Mouse (Mus musculus): ENCODE data around the gene Pms2.

Gene Pms2

DNA sequence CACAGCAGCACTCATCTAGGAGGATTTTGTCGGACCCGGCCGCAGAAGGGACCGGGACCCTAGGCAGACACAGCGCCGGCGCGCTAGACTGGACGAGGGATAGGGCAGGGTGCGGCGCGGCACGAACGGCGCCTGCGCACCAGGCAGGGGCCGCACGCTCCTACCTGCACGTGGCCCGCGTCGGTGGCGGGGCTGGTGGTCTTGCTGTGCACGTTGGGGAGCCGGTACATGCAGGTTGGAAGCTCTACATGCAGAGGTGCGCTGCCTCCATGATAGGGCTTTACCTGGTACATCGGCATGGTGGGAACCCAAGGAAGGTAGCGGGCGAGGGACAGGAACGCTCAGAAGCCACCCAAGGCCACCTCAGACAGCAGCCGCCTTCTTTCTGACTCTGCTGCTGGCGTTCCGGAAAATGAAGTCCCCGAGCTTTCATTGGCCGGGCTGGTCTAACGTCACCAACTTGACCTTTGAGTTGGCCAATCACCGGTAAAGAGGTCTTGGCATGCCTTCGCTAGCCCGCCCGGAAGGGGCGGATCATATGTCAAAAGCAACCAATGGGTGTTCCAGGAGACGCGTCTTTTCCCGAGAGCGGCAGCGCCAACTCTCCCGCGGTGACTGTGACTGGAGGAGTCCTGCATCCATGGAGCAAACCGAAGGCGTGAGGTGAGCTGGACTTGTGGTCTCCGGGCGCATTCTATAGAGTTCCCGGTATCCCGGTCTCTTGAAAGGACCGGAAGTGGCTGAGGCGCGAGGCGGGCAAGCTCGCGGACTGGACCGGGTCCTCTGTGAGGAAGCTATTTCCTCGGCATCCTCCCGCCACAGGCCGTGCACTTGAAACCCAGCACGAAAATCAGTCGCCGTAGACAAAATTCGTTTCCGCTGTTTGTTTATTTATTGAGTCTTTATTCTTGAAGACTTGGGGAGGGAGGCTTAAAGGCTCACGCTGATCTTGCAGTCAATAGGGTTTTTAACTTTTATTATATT lies at the start of gene Pms2, which contains the start of gene Aimp2:
Pms2 (plus strand) TSS at position 548 of the 984 bp plus-strand sequence.
Aimp2 (minus strand) TSS at position 431 of the 984 bp plus-strand sequence.
- DNase-seq (ENCODE audit: low spot score in 2 of 2), result peak; percentile 96 to 97

GRCm38 (mm10) chr5:143871547-143872169 lies 38.1 kb upstream of the Pms2 start:
- no peak for DNase-seq (ENCODE audit: low spot score in 2 of 2)

DNA sequence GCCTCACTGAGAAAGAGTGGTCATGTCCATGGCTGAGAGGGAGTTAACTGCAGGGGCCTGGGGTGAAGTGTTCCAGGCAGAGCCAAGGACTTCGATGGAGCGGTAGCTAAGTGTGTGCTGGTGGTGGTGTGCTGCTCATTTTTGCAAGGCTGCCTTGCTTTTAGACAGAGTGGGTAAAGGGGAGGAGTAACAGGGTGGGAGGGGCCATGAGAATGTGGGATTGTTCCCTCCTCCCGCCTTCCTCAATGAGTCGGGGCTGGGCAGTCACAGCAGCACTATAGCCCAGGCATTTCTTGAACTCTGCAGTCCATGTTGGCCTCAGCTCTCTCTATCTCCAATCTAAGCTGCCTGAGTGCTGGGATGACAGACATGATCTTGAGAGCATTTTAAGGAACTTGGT lies 35.2 kb upstream of the Pms2 start:
- no peak for DNase-seq (ENCODE audit: low spot score in 2 of 2)

DNA sequence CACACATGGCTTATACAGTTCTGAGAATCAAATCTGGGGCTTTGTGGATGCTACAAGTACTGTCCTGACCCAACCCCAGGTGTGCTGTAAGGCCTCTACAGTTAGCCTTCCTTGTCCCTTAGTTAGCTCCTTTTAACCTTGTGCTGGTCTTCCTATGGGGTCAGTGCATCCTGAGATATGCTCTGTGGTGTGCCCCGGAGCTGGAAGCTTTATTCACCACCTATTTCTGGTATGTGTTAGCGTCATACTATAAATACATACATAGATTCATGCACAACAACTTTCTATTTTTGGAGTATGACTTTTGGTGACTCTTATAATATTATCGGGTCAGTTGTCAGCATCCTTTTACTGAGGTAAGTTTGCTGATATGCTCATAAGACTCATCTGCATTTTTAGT lies 24.5 kb upstream of the Pms2 start:
- DNase-seq (ENCODE audit: low spot score in 2 of 2), result no peak

DNA sequence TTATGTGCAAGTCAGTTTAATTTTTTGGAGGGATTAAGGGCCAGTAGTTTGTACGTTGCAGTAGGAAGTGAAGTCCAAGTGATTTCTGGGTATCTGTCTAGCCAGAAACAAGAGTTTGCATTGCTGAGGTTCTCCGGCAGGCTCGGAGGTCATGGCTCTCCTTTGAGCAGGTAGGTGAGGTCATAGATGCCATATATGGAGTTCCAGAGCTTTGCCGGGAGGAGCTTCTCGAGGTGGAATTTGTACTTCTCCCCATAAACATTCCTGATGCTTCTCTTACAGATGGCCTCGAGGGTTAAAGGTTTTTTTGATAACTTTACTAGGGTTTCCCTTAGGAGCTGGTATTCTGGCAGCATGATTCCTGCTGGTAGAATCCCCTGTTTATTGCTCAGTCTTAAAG lies 19.0 kb upstream of the Pms2 start:
- no peak for DNase-seq (ENCODE audit: low spot score in 2 of 2)

DNA sequence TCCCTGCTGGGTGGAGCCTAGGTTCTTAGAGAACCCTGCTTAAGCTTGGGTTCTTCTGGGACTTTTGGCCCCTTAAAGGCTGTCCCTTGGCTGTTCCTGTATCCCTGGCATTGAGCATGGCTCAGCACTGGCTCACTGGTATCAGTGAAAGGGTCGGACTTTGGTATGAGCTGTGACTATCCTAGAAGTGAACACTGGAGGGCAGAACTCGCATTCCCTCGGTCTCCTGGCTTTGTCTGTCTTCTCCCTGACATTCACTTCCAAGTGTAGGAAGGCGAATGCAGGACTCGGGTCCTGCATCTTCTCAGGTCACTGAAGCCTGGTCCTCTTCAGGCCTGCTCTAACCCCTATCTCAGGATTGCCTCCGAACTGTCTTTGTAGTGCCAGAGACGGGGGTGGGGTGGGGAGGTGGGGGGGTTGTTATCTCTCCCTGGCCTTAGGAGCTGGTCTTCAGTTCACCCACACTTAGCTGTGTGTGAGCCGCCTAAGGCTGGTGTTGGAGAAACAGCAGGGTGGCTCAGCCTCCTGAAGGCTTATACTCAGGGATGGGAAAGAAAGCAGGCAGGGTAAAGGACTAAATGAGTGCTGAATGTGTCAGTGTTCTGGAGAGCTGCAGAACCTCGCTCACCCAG lies 17.4 kb upstream of the Pms2 start:
- DNase-seq (ENCODE audit: low spot score in 2 of 2), result no peak

- DNase-seq (ENCODE audit: low spot score in 2 of 2), result no peak
These were observed 16.4 kb upstream of the Pms2 start for GRCm38 (mm10) chr5:143893396-143893795.

- DNase-seq (ENCODE audit: low spot score in 2 of 2), result no peak
These were observed 12.0 kb upstream of the Pms2 start, which contains the start of gene Ankrd61 for GRCm38 (mm10) chr5:143897635-143898330. TSS of gene Ankrd61 (minus strand) at chr5:143897685.

DNA sequence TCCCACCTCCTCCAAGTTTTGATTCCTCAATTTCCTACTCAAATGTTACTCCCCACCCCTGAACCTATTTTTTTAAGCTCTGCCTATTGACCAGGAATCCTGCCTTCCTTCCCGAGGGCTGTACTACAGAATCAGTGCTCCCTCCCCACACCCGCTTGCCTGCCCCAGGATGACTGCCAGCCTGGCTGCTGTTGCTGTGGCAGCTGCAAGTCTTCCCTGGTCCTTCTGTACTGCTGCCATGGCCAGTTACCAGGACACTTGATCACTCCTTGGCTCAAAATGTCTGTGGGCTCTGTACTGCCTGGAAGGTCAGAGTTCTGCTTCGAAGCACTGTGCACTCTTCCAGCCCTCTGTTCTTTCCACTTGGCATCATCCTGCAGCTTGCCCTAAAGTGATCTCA lies 7.7 kb upstream of the Pms2 start:
- DNase-seq (ENCODE audit: low spot score in 2 of 2), result peak; percentile 33 to 35

- DNase-seq (ENCODE audit: low spot score in 2 of 2), result no peak
These were observed 6.0 kb upstream of the Pms2 start for GRCm38 (mm10) chr5:143903813-143904212.

- no peak for DNase-seq (ENCODE audit: low spot score in 2 of 2)
These were observed 3.3 kb upstream of the Pms2 start for GRCm38 (mm10) chr5:143906429-143906828.

DNA sequence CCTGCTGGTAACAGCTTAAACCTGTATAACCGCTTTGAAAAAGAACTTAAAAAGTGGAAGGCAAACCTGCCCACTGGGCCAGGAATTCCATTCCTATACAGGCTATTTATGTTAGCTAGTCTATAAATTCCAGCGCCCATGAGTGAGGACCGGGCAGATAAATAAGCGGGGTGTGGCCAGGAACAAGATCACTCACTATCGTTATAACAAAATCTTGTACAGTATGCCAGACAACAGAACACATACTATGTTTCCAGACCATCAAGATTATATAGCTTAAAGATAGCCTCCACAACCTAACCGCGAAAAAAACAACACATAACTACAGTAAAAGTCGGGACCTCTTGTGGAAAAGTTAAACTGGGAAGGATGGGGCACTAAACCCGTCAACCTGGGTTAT lies 838 bp upstream of the Pms2 start:
- no peak for DNase-seq (ENCODE audit: low spot score in 2 of 2)

- no peak for DNase-seq (ENCODE audit: low spot score in 2 of 2)
These were observed 6.5 kb downstream of the Pms2 start for GRCm38 (mm10) chr5:143916221-143916620.

DNA sequence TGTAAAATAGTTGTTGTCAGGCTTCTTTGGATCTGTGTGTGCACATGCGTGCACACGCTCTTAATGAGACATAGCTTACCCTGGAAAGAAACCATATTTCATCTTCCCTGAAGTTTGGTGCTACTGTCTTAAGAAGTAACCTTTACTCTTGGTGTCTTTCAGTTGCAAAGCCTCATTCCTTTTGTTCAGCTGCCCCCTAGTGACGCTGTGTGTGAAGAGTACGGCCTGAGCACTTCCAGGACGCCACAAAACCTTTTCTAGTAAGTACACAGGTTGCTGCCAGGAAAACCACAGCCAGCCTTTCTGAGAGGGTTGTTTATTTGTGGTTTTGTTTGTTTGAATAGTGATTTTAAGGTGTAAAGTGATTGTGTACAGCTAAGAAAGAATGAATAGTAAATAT lies 7.7 kb downstream of the Pms2 start:
- DNase-seq (ENCODE audit: low spot score in 2 of 2), result no peak

DNA sequence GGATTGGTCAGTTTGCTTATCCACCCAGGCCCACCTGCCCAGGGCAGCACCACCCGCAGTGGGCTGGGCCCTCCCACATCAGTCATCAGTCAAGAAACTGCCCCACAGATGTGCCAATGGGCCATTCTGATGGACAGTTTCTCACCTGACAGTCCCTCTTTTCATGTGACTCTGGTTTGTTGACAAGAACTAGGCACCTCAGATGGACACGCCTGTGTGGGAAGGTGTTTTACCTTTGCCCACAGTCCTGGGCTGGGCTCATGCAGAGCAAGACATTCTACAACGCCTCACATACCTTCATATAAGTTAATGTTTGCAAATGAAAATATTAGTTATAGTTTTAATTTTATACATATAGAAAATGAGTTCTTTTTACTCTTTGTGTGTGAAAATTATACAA lies 8.4 kb downstream of the Pms2 start:
- DNase-seq (ENCODE audit: low spot score in 2 of 2), result no peak

GRCm38 (mm10) chr5:143924781-143925452 lies 15.2 kb downstream of the Pms2 start:
- DNase-seq (ENCODE audit: low spot score in 2 of 2), result no peak

- DNase-seq (ENCODE audit: low spot score in 2 of 2), result no peak
These were observed 18.1 kb downstream of the Pms2 start, which contains the start of gene Gm42421 for GRCm38 (mm10) chr5:143927875-143928274. TSS of gene Gm42421 (plus strand) at chr5:143928175.

- no peak for DNase-seq (ENCODE audit: low spot score in 2 of 2)
These were observed 19.5 kb downstream of the Pms2 start for GRCm38 (mm10) chr5:143929291-143929690.

- DNase-seq (ENCODE audit: low spot score in 2 of 2), result no peak
These were observed 20.9 kb downstream of the Pms2 start for GRCm38 (mm10) chr5:143930656-143931055.

DNA sequence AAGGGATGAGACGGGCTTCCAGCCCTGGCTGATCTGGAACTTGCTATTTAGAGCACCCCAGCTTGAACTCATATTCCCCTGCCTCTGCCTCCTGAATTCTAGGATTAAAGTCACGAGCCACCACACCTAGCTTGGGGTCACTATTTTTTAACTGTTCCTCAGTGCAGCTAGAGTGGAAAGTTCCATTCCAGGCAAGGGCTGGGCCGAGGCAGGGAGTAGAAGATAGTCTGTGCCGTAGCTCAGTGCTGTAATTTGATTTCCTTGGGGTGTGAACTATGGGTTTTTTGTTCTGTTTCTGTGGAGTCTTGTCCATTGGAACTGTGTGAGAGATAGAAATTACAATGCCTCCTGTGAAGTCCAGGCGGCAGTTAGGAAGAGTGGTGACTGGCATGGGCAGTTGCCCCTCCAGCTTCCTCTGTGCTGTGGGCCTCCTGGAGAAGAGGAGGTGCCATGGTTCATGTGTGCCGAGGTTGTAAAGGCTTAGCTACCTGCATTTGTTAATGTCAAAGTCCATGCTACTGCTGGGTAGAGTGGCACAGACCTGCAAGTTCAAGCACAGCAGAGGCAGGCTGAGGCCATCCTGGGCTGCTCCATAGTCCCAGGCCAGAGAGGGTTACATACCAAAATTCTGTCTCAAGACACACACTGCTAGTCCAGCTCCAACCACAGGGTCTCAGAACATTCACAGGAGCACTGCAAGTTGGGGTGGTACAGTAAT lies 22.3 kb downstream of the Pms2 start:
- no peak for DNase-seq (ENCODE audit: low spot score in 2 of 2)
